Mouse (Mus musculus) gastrocnemius, adult 2 months (tissue): ENCODE measurements at regions not wholly inside any gene's neighbourhood (a gene's known extent, or its start where the extent isn't known, plus 50 kb on each side); places are given as distances from the start of the nearest gene placed in this dataset.

ENCODE experiments used
- DNase-seq: peaks from one replicate; pipeline ENCODE4 v3.0.0; 2022
- H3K27ac ChIP-seq: fragments of 200-600 bp; 2 replicates; pipeline ENCODE4 v1.8.1; 2022; ENCODE audit warnings: mild to moderate bottlenecking
- H3K4me3 ChIP-seq: fragments of 200-600 bp; 2 replicates; pipeline ENCODE4 v1.8.1; 2022; ENCODE audit warnings: mild to moderate bottlenecking, moderate library complexity
- CTCF ChIP-seq: fragments of 200-600 bp; IDR thresholded peaks from 2 replicates; pipeline ENCODE4 v1.8.1; 2022; ENCODE audit warnings: antibody characterized with exemption, mild to moderate bottlenecking, moderate library complexity
- intact Hi-C: fragments of 180-260 bp; cut with DNase I; formaldehyde crosslinking; loops from one replicate; pipeline ENCODE4 v1.15.1; 2025

- no peak for TF ChIP-seq CTCF
- DNase-seq = peak; percentile 53
- intact Hi-C loops = no loop called here
- Histone ChIP-seq H3K4me3 (no peak overlapping the region), H3K27ac (peak overlapping the region; percentile 54)
Observed at GRCm38 (mm10) chr17:7680658-7681057, 146.4 kb downstream of the Fndc1 start.

GRCm38 (mm10) chr17:7679786-7680185, 147.3 kb downstream of the Fndc1 start:
- no peak overlapping the region for H3K4me3 ChIP-seq
- DNase-seq = no peak
- no peak for TF ChIP-seq CTCF
- H3K27ac ChIP-seq = peak overlapping the region; percentile 54
- intact Hi-C loops = no loop called here

GRCm38 (mm10) chr17:7678898-7679297, 148.2 kb downstream of the Fndc1 start:
- Histone ChIP-seq H3K4me3 (no peak overlapping the region), H3K27ac (no peak overlapping the region)
- peak; percentile 49 for DNase-seq
- intact Hi-C loops = no loop called here
- TF ChIP-seq CTCF = no peak

GRCm38 (mm10) chr17:7677796-7678195, 149.3 kb downstream of the Fndc1 start:
- intact Hi-C loops = no loop called here
- no peak for DNase-seq
- no peak for TF ChIP-seq CTCF
- Histone ChIP-seq H3K4me3 (no peak overlapping the region), H3K27ac (no peak overlapping the region; the same call in 1 of the 2 replicates)

DNA sequence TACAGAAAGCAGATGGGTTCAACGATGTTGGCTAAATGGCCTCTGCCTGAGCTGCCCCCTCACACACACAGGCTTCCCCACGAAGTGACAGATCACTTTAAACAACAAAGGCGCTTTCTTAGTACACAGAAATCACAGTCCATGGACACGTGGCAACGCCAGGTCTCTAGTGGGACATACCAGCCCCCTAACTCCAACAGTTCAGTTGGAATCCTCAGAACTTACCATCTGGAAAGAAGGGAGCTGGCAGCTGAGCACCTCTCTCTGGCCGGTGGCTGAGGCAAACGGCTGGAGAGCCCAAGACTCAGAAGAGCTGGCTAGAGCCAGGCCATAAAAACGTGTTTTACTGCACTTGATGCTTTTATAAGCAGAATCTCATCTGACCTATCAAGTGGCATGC, 149.8 kb downstream of the Fndc1 start:
- peak; percentile 44 for DNase-seq
- intact Hi-C loops = no loop called here

DNA sequence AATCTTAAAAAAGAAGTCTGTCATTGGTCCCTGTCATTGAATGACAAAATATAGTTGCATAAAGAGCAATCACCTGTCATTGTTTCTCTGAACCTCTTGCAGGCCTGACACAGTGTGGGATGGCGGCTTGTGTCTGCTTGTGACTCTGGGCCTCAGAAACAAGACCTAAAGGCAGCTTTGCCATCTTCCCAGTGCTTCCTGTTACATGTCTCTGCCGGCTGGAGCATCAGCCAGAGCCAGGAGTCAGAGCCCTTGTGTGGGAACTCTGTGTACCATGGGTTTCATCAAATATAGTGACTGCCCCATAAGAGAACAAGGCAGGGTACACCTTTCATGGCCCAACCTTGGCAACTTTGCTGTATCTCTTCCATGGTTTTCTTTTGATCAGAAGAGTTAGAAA, 150.3 kb downstream of the Fndc1 start:
- Histone ChIP-seq H3K27ac (peak overlapping the region; percentile 48), H3K4me3 (no peak overlapping the region)
- intact Hi-C loops = no loop called here
- no peak for TF ChIP-seq CTCF
- no peak for DNase-seq

More for the DNA sequence above, 149.8 kb downstream of the Fndc1 start:
- Histone ChIP-seq H3K27ac (peak overlapping the region; percentile 48), H3K4me3 (no peak overlapping the region)
- TF ChIP-seq CTCF = no peak

DNA sequence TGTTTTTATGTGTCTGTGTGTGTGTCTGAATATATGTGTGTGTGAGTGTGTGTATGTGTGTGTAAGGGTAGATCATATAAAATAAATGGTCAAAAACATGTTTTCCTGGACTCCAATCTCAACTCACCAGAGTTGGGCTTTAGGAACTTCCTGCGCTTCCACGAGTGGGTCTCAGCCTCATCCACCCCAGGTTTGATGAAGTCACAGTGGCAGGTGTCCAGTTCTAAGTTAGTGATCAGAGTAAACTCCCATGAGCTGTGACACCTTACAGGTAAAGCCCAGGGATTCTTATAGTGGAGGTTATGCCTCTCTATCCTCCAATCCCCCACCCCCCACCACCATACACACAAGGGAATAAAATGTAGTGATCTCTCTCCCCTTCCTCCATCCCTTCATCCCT, 152.6 kb downstream of the Fndc1 start:
- intact Hi-C loops = no loop called here
- no peak for TF ChIP-seq CTCF
- no peak overlapping the region for H3K27ac ChIP-seq

DNA sequence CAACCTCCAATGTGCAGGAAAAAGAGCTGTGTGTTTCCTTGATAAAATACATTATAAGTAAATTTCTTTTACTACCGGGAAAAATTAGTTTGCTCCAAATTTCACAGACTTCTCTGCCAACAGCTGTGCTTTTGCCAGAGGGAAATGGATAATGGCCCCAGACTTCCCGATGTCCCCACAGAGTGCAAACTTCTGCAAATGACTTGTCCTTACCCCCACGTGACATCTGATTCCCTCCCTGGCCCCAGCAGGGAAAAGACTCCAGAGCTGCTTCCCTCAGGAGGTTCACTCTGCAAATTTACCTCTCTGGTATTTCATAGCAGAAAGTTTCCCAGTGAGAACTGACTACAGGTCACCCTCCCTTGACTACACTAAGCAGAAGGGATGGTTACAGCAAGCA, 159.3 kb downstream of the Fndc1 start:
- H3K27ac ChIP-seq = no peak overlapping the region
- intact Hi-C loops = no loop called here
- no peak overlapping the region for H3K4me3 ChIP-seq
- DNase-seq = no peak
- no peak for TF ChIP-seq CTCF

More for the DNA sequence above, 152.6 kb downstream of the Fndc1 start:
- no peak overlapping the region for H3K4me3 ChIP-seq
- DNase-seq = no peak

GRCm38 (mm10) chr17:7666781-7667398, 160.2 kb downstream of the Fndc1 start:
- Histone ChIP-seq H3K27ac (no peak overlapping the region), H3K4me3 (no peak overlapping the region)
- no peak for DNase-seq
- no peak for TF ChIP-seq CTCF
- intact Hi-C loops = no loop called here

GRCm38 (mm10) chr17:7666207-7666606, 160.9 kb downstream of the Fndc1 start:
- intact Hi-C loops = no loop called here

GRCm38 (mm10) chr17:7665686-7666085, 161.4 kb downstream of the Fndc1 start:
- Histone ChIP-seq H3K4me3 (no peak overlapping the region), H3K27ac (peak overlapping the region; percentile 81)
- intact Hi-C loops = no loop called here
- no peak for DNase-seq
- TF ChIP-seq CTCF = no peak

More at GRCm38 (mm10) chr17:7666207-7666606, 160.9 kb downstream of the Fndc1 start:
- H3K4me3 ChIP-seq = no peak overlapping the region
- TF ChIP-seq CTCF = no peak
- no peak for DNase-seq
- peak overlapping the region; percentile 81 for H3K27ac ChIP-seq

DNA sequence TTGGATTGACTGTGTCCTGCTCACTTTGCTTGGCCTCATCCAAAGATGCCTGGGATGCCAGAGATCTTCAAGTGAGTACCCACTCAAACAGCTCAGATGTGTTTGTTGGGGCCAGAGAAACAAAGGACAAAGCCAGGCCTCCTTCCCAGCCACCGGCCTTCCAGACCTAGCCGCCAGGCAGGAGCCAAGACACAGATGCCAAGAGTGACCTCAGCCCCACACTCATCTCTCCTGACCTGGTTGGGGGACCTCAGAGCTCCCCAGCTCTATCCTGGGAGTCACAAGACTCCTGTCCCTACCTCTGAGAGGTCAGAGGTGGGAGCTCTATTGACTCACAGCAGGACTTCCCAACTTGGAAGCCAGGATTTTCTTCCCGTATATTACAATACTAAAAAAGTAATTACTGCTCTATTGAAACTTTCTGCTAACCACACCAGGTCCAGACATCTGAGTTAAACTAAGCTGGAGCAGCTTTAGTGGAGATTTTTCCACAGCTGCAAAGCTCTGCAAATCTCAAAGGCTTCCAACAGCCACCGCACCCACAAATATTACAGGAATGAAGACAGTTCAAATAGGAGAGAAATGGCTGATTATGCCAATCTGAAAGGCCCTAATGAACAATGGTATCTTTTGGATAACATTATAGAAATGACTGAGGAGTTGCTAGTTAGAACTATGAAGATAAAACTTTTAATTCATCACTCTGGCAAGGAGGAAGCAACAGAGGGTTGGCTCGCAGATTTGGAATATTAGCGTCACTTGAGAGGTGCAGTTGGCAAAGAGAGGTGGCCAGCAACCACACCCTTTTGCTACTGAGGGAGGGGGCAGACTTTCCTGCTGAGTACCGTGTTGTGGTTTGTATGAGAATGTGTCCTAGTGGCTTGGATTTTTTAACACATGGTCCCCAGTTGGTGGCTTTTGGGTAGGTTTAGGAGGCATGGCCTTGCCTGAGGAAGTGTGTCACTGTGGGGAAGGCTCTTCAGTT, 162.9 kb downstream of the Fndc1 start:
- DNase-seq = peak; percentile 84
- Histone ChIP-seq H3K4me3 (no peak overlapping the region), H3K27ac (peak overlapping the region; percentile 81)
- intact Hi-C loops = no loop called here
- no peak for TF ChIP-seq CTCF

DNA sequence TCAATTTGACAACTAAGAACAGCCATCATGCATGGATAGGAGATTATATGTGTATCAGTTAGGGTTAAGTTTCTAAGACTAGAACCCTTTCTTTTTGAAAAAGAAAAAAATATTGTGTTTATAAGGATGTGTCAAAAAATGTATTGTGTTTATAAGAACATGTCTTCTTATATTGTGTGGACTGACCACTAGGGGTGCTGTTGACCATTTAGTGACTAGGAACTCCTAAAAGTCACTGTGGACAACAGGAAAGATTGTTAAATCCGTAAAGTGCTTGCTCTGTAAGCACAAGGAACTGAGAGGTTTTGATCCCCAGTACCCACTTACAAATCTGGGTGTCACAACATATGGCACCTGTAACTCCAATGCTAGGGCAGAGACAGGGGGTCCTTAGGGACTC, 170.6 kb downstream of the Fndc1 start:
- DNase-seq = no peak
- H3K27ac ChIP-seq = no peak overlapping the region
- no peak overlapping the region for H3K4me3 ChIP-seq
- TF ChIP-seq CTCF = peak; percentile 49
- intact Hi-C loops = loop anchor here (10.0 kb wide), 1 partner anchor 168 kb away; the partner anchor contains the start of gene Fndc1
